Mouse (Mus musculus): ENCODE results near the gene Spaca3.

Gene Spaca3

GRCm38 (mm10) chr11:80858065-80858464, at the start of gene Spaca3:
TSS of gene Spaca3 (plus strand) at chr11:80858365.
- DNase-seq (ENCODE audit: low spot score in 2 of 2): no peak

GRCm38 (mm10) chr11:80808551-80809070, 49.6 kb upstream of the Spaca3 start:
- DNase-seq (ENCODE audit: low spot score in 2 of 2): no peak

DNA sequence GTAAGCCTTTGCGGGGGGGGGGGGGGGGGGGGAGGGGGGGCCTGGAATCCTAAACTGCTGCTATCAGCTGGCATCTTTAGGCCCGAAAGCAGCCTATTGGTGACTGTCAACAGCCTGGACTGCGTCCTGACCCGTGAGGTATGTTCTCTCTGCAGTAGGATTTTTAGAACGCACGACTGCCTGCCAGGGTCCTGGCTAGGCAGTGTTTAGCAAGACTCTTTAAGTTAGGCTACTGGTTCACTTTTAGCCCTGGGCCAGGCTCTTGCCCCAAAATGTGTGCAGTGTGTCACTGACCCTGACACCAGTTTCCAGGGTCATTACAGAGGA, 48.5 kb upstream of the Spaca3 start:
- no peak for DNase-seq (ENCODE audit: low spot score in 2 of 2)

DNA sequence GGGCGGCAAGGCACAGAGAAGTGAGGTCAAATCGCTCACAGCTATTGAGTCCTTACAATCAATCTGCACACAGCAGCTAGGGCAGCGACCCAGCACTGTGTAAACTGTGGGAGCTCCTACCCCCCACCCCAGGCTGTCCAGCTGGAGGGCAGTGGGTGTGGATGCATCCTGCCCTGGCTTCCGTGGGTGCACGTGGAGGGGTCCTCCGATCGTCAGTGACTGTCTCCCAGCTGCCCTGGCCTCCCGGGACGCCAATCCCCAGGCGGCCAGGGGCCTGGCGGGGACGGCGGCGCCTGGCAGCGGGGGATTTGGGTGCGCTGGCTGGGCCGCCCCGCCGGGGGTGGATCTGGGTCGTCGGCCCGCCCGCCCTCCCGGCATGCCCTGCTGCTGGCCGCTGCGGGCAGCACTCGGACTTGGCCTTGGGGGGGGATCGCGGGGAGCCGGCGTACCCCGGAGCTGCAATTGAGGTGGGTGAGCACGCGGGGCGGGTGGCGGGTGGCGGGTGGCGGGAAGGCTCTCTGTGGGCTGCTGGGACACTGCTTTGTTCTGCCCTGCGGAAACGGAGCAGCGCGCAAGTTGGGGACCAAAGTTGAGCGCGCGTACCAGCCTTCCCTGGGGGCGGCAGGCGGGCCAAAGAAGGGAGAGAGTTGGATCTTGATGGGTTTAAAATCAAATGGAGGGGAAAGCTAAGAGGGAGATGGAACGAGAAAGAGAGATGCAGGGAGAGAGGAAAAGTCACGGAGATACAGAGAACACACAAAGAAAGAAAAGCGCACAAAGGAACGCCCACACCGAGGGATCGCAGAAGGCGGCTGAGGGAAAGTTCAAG, 48.0 kb upstream of the Spaca3 start, which contains the start of gene Tmem98:
Gene Tmem98, plus strand, starts transcription at position 183 of the 829 bp plus-strand sequence.
- peak in 1 of 2 experiments; percentile 14 for DNase-seq (ENCODE audit: low spot score in 2 of 2)

GRCm38 (mm10) chr11:80811156-80811555, 47.0 kb upstream of the Spaca3 start:
- DNase-seq (ENCODE audit: low spot score in 2 of 2): no peak

GRCm38 (mm10) chr11:80815354-80815753, 42.8 kb upstream of the Spaca3 start:
- DNase-seq (ENCODE audit: low spot score in 2 of 2): peak in 1 of 2 experiments; percentile 13

GRCm38 (mm10) chr11:80818060-80818697, 40.0 kb upstream of the Spaca3 start:
- DNase-seq (ENCODE audit: low spot score in 2 of 2): peak; percentile 35 to 41

GRCm38 (mm10) chr11:80820085-80820484, 38.1 kb upstream of the Spaca3 start:
- no peak for DNase-seq (ENCODE audit: low spot score in 2 of 2)

DNA sequence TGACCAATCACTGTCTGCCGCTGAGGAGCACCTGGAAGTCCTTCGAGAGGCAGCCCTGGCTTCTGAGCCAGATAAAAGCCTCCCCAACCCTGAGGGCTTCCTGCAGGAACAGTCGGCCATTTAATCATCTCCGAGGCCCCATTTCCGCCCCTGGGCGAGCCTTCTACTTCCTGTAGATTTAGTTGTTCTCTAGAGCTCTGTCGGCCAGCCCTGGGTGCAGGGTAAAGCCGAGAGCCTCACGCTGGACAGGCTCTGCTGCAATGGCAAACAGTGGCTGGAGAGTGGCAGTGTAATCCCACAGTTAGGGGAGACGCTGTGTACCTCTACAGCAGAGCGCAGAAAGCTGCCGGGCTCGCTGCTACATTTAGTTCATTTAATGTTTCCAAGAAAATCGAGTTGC, 36.9 kb upstream of the Spaca3 start:
- DNase-seq (ENCODE audit: low spot score in 2 of 2): no peak

DNA sequence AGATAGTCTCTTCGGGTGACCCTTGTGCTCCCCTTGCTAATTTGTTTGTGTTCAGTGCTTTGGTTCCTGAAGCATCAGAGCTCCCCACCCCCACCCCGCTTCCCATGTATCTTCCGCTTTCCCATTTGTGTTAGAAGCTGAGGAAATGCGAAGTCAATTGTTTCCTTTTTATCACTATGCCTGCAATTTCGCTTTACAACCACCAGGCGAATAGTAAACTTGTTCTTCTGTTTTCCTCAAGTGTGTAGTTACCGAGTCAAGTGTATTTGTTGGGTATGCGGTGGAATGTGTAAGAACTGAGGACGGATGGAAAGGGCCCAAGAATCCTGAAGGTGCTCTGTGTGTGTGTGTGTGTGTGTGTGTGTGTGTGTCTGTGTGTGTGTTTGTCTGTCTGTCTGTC, 36.4 kb upstream of the Spaca3 start:
- no peak for DNase-seq (ENCODE audit: low spot score in 2 of 2)

DNA sequence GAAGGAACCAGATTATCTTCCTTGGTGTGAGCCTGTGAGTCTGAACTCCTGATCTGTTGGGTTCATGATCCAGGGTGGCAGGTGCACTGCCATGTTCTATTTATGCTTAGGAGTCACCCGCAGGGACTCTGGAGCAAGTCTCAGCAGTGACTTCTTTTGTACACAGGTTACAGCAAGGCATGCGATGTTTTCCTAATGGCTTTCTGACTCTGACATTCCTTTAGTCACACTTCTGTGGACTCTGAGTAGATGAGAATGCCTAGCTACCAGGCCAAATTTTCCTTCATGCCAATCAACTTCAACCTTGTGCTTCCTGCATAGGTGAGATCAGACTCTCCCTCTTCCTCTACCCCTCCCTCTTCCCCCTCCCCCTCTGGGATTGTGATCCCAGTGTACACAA, 22.8 kb upstream of the Spaca3 start:
- DNase-seq (ENCODE audit: low spot score in 2 of 2): no peak

DNA sequence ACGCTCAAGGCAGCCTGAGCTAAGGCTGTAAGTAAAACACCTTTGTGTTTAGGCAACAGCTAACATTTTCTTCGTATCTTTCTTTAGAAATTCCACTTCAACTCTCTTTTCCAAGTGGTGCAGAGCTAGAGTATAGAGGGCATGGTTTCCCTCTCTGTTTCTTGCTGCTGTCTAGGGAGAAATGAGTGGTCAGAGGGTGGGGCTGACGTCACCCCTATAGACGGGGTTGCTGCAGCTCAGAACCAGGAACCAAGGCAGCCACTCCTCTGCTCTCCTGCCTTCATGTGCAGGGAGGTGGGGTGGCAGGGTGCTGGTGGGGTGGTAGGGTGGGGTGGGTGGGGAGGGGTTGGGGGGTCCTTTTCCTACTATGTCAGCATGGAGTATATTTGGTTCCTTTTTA, 22.3 kb upstream of the Spaca3 start:
- no peak for DNase-seq (ENCODE audit: low spot score in 2 of 2)

DNA sequence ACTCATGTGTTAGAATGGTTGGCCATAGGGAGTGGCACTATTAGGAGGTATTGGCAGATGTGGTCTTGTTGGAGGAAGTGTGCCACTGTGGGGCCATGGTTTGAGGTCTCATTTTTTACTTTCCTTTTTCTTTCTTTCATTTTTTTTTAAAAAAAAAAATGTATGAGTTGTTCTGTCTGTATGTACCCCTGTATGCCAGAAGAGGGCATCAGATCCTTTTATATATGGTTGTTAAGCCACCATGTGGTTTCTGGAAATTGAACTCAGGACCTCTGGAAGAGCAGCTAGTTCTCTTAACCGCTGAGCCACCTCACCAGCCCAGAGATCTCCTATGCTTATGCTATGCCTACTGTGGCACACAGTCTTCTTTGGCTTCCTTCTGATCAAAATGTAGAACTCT, 19.4 kb upstream of the Spaca3 start:
- DNase-seq (ENCODE audit: low spot score in 2 of 2): no peak

DNA sequence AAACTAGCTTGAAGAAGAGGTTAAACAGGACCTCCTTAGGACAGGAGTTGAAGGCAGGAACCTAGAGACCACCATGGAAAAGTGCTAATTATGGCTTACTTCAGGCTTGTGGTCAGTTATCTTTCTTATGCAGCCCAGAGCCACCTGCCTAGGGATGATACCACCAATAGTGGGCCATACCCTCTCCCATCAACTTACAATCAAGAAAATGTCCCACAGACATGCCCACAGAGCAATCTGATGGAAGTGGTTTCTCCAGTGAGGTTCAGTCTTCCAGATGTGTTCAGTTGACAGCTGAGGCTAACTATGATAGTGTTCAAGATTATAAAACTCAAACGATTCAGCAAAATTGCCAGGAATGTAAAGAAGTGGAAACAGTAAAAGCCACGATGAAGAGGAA, 14.7 kb upstream of the Spaca3 start:
- no peak for DNase-seq (ENCODE audit: low spot score in 2 of 2)

GRCm38 (mm10) chr11:80845486-80845885, 12.7 kb upstream of the Spaca3 start:
- no peak for DNase-seq (ENCODE audit: low spot score in 2 of 2)

- no peak for DNase-seq (ENCODE audit: low spot score in 2 of 2)
Observed at GRCm38 (mm10) chr11:80846115-80846514, 12.1 kb upstream of the Spaca3 start.

- no peak for DNase-seq (ENCODE audit: low spot score in 2 of 2)
Observed at GRCm38 (mm10) chr11:80848131-80848530, 10.0 kb upstream of the Spaca3 start.

DNA sequence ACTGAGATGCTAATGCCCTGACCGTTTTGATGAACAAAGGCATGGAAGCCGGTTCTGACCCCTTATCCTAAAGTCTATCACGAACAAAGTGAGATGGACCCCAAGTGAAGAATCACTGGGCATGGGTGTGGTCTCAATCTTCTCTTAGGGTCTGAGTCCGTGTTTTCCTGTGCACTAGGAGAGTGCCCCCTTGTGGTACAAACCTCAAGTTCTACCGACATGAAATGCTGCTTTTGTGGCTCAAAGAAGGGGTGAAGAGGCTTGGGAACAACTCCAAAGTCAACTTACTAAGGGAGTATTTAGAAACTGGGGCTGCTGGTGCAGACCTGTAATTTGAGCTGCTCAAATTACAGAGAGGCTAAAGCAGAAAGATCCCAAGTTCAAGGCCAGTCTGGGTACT, 6.3 kb upstream of the Spaca3 start:
- DNase-seq (ENCODE audit: low spot score in 2 of 2): no peak

- no peak for DNase-seq (ENCODE audit: low spot score in 2 of 2)
Observed at GRCm38 (mm10) chr11:80853014-80853413, 5.2 kb upstream of the Spaca3 start.

DNA sequence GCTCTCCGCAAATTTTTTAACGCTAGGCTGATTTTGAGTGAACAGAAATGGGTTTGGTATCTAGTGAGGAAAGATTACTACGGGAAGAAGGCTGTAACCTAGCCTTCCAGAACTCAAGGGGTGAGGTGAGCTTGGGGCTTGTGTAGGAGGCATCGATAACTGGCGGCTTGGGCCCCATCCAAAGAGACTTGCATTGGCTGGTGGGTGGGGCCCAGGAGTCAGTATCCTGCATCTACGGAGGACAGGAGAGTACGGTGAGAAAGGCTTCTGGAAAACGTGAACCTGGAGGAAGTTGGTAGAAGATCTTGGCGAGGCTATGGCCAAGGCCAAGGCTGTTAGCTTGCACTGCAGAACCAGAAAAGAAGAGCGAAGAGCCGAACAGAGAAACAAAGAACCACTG, 3.7 kb upstream of the Spaca3 start:
- DNase-seq (ENCODE audit: low spot score in 2 of 2): no peak

- no peak for DNase-seq (ENCODE audit: low spot score in 2 of 2)
Observed at GRCm38 (mm10) chr11:80854908-80855307, 3.3 kb upstream of the Spaca3 start.

GRCm38 (mm10) chr11:80856827-80857226, 1.3 kb upstream of the Spaca3 start:
- no peak for DNase-seq (ENCODE audit: low spot score in 2 of 2)

- DNase-seq (ENCODE audit: low spot score in 2 of 2): no peak
Observed at GRCm38 (mm10) chr11:80862941-80863340, 4.8 kb downstream of the Spaca3 start.
